Mouse (Mus musculus): ENCODE results near the gene Prdm10.

The Prdm10 gene

DNA sequence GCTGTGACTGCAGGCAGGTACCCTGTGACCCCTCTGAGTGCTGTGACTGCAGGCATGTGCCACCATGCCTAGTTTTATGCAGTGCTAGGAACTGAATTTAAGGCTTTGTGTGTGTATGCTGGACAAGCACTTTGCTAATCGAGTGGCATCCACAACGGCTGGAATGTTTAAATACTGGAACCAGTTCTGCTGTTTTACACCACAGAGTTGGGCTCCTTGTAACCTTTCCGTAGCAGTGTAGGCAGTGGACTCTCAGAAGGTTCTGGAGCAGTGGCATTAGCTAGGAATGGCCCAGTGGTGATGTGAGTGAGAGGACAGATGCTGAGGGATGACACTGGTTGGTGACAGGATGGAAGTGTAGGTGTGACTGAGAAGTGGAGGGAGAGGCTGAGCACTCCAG is 26.9 kb downstream of the Prdm10 start:
- DNase-seq: no peak

- DNase-seq: no peak
These were observed 28.7 kb downstream of the Prdm10 start for GRCm38 (mm10) chr9:31309041-31309440.

- DNase-seq: no peak
These were observed 30.3 kb downstream of the Prdm10 start for GRCm38 (mm10) chr9:31310662-31311061.

- no peak for DNase-seq
These were observed 33.5 kb downstream of the Prdm10 start for GRCm38 (mm10) chr9:31313876-31314275.

GRCm38 (mm10) chr9:31315983-31316382 is 35.6 kb downstream of the Prdm10 start:
- DNase-seq: peak; percentile 50 to 64

- no peak for DNase-seq
These were observed 38.6 kb downstream of the Prdm10 start for GRCm38 (mm10) chr9:31318956-31319355.

DNA sequence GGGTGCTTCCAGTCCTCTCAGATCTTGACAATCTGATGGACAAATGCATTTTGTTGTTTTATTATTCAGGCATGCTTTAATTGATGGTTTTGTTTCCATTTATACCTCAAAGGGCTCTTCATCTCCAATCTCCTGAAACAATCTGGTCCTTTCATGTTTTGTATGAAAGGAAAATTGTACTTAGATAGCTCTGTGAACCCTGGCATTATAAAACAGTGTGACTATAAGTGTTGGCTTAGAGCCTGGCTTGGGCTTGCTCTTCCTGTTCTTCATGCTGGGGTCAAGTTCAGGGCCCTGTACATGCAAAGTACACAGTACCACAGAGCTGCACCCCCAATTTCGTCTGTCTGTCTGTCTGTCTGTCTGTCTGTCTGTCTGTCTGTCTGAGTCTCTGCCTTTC is 40.4 kb downstream of the Prdm10 start:
- DNase-seq: no peak

- no peak for DNase-seq
These were observed 41.2 kb downstream of the Prdm10 start for GRCm38 (mm10) chr9:31321526-31321925.

GRCm38 (mm10) chr9:31322090-31322489 is 41.8 kb downstream of the Prdm10 start:
- no peak for DNase-seq

- no peak for DNase-seq
These were observed 50.5 kb downstream of the Prdm10 start for GRCm38 (mm10) chr9:31330816-31331215.

GRCm38 (mm10) chr9:31331246-31331645 is 50.9 kb downstream of the Prdm10 start:
- no peak for DNase-seq

DNA sequence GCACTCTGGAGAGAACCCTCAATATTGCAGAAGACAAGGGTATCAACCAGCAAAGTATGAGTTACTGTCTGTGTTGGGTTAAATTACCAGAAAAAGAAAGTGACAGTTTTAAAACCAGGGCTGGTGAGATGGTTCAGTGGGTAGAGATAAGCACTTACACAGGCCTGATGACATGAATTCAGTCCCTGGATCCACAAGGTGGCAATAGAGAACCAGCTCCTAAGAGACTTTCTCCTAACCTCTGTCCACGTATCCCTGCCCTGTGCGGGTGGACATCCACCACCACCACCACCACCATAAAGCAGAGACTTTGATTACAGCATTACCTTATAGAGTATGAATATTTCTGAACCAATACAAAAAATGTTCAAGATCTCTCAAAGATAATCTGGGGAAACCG is 51.6 kb downstream of the Prdm10 start:
- DNase-seq: peak in 1 of 2 experiments; percentile 25

- DNase-seq: no peak
These were observed 52.5 kb downstream of the Prdm10 start for GRCm38 (mm10) chr9:31332826-31333225.

- no peak for DNase-seq
These were observed 54.7 kb downstream of the Prdm10 start for GRCm38 (mm10) chr9:31334991-31335390.

DNA sequence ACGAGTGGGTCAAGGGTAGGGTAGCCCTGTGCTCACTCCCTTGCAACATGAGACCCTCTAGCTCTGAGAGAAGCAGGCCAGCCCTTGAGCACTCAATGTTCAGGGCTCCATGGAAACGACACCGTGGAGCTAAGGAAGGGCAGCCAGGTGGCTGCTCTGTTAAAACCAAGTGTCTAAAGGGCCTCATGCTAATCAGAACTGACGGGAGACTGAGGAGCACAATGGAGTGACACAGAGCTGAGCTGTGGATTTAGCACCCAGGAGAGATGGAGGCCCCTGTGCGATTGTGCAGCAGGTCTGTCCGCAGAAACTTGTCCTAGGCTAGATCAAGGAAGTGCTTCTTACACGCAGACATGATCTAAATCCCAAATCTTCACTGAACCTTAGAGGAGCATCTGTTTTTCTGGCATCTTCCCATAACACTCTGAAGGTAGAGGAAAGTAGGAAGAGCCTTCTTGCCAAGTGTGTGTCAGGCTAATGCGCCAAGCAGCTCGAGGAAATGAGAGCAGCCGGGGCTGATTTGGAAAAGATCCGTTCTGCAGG is 64.0 kb downstream of the Prdm10 start:
- DNase-seq: no peak

- DNase-seq: peak in 1 of 2 experiments; percentile 18
These were observed 66.3 kb downstream of the Prdm10 start for GRCm38 (mm10) chr9:31346575-31347080.

DNA sequence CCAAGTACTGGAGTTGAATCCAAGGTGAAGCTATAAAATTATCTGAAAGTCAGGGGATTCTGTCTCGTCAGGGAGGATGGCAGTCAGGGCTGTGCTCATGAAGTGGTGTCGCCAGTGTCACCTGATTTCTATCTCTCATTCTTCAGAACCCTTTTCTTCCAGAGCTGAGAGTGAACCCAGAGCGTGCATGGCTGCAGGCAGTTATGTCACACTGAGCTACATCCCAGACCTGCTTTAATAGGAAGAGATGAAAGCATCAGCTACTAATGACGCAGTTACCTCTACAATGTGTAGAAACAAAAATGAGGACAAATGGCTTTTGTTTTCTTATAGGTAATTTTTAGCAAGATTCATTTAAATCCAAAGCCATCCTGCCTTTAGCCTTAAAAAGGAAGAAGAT is 68.1 kb downstream of the Prdm10 start:
- DNase-seq: no peak

DNA sequence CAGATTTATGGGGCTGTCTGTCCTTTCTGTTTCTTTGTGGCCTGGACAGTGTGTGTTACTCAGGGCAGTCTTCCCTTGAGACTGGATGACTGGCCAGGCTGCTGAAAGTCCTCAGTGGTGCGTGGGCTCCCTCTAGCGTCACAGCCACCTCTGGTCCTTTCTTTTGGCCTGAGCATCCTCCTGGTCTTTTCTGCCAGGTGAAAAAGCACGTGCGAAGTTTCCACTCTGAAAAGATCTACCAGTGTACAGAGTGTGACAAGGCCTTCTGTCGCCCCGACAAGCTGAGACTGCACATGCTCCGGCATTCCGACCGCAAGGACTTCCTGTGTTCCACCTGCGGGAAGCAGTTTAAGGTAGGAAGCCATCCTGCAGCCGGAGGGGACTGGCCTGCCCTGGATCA is 68.6 kb downstream of the Prdm10 start:
- peak; percentile 86 to 89 for DNase-seq

GRCm38 (mm10) chr9:31352716-31353115 is 72.4 kb downstream of the Prdm10 start:
- DNase-seq: no peak

DNA sequence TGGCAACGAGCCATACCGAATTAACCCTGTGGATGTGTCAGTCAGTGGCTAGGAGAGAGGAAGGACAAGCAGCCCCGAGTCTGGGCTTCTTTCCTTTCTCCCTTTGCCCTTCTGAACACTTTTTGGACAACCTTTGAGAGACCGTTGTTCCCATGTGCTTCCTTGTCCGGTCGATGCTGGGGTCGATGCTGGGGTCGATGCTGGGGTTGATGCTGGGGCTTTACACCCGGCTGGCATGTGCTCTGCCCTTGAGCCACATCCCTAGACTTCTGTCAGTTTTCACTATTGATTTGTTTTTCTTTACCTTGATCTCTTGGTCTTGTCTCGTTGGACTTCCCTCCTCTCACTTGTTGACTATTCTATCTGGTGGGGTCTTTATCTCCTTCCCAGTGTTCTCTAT is 73.2 kb downstream of the Prdm10 start:
- no peak for DNase-seq

DNA sequence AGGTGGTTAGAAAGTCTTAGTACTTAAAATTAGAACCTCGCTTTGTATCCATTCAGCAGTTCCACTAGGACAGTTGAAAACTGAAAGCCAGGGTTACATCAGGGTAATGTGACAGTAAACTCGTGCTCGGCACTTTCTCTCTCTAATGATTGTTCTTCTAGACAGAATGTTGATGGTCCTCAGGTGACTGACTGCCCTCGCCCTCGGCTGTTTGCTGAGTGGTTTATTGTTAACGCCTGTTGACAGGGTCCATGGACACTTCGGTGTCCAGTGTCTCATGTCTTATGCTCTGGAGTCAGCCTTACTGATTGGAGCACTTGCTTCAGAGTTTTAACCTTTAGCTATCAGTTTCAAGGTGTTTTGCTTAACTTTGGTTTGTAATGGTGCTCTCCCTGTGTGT is 73.7 kb downstream of the Prdm10 start:
- no peak for DNase-seq

DNA sequence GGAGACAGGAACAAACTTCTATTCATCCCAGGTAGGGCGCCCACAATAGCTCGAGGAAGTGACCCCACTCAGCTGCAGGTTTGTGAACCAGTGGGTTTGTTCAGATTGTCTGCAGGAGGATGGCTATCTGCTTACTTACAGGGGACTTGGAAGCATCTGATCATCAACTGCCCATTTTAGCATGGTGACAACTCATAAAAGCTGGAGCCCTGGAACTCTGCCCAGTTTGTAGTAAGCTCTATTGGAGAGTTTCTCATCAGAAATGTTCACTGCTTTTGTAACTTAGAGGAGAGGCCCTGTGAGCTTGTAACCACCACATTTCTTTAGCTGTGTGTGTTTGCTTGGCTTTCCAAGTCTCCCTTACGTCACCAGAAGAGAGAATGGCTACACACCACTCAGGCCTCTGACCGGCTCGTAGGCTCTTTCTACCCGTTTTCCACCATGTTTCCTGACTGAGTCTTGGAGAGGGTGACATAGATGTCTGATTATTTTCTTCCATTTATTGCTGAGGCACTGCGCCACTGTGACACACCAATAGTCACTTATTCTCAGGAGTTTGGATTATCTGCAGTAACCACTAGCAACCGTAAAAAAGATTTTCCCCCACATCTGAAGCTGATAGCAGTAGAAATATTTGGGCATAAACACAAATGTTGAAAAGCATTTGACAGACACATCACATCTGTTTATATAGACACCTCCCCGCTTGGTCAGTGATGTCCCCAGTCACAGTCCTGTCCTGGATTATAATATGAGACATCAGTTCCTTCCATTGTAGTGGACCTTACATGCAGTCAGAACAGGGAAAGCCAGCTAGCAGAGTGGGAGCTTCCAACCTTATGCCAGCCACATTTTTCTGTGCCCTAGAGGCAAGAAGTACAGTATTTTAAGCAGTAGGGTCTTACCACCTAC is 83.6 kb downstream of the Prdm10 start:
- DNase-seq: no peak

GRCm38 (mm10) chr9:31365086-31365485 is 84.7 kb downstream of the Prdm10 start:
- peak; percentile 59 to 70 for DNase-seq

GRCm38 (mm10) chr9:31371740-31372139 is 91.4 kb downstream of the Prdm10 start:
- no peak for DNase-seq

All from kidney, postnatal 4 days (tissue).